Mouse (Mus musculus): ENCODE data around the gene Tmem221. TPM values are rescaled to one million over a fixed set of nuclear protein-coding genes. Genes with fewer than 3 reads are reported as not detected.

Gene Tmem221
- total and polyA plus RNA-seq, 2 experiments from 2014 or later: 0.08 to 0.37 TPM

DNA sequence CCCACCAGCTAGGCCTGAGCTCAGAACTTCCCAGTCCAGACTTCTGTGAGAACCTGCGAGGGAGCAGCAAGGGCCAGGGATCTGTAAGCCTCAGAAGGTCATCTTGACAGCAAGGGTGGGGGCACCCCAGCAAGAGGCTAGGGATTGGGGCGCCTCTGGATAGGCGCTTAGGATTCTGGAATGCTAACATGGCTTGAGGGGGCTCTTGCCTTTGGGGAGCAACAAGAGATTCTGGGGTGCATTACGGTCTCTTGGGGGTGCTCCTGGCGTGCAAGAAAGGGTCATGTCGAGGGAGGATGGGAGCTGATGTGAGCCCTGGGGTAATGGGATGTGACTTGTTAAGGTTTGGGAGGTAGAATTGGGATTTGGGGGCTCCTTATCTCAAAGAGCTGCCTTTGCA lies 10.3 kb upstream of the Tmem221 start:
- DNase-seq (ENCODE audit: low spot score) (no peak), ATAC-seq (ENCODE audit: insufficient read depth, low read depth) (no peak)
- Histone ChIP-seq H3K4me1 (ENCODE audit: control insufficient read depth, insufficient read depth) (peaks cover 29% of the 10 kb centered on the region), H3K4me2 (ENCODE audit: low read depth, low read length) (peak overlapping the region; percentile 66), H3K27ac (ENCODE audit: low read depth) (peak overlapping the region; percentile 94), H3K9me3 (replicated peaks; ENCODE audit: control insufficient read depth, low read length) (no peaks in the 10 kb centered on the region), H3K27me3 (ENCODE audit: control insufficient read depth, insufficient read depth, low read length) (no peaks in the 10 kb centered on the region), H3K36me3 (replicated peaks; ENCODE audit: control insufficient read depth, insufficient read depth, low read length) (no peaks in the 10 kb centered on the region), H3K9ac (replicated peaks; ENCODE audit: low read depth, low read length) (peak overlapping the region; percentile 50), H3K4me3 (ENCODE audit: low read depth, low read length) (peak overlapping the region; percentile 67)
- 33% methylated on average over 6 of the region's 6 CpGs for WGBS
- no peak for TF ChIP-seq CTCF (IDR thresholded peaks at IDR 0.05; ENCODE audit: low read depth)
- TF ChIP-seq EP300 (IDR thresholded peaks at IDR 0.05; ENCODE audit: low read depth): no peak

- DNase-seq (ENCODE audit: low spot score): peak; percentile 77
- Histone ChIP-seq H3K9ac (replicated peaks; ENCODE audit: low read depth, low read length) (peak within 1 kb of the TSS; percentile 50), H3K27me3 (ENCODE audit: control insufficient read depth, insufficient read depth, low read length) (no peaks in the 10 kb centered on the region), H3K27ac (ENCODE audit: low read depth) (peak within 1 kb of the TSS; percentile 94), H3K4me1 (ENCODE audit: control insufficient read depth, insufficient read depth) (peaks cover 29% of the 10 kb centered on the region), H3K36me3 (replicated peaks; ENCODE audit: control insufficient read depth, insufficient read depth, low read length) (no peaks in the 10 kb centered on the region), H3K9me3 (replicated peaks; ENCODE audit: control insufficient read depth, low read length) (no peaks in the 10 kb centered on the region), H3K4me2 (ENCODE audit: low read depth, low read length) (peak within 1 kb of the TSS; percentile 66), H3K4me3 (ENCODE audit: low read depth, low read length) (peak within 1 kb of the TSS; percentile 67)
- TF ChIP-seq CTCF (IDR thresholded peaks at IDR 0.05; ENCODE audit: low read depth): 0 out of 2 replicates have a peak, but pooled peaks have one; percentile 1
- TF ChIP-seq EP300 (IDR thresholded peaks at IDR 0.05; ENCODE audit: low read depth): no peak
- WGBS: 13% methylated on average over 13 of the region's 13 CpGs
- ATAC-seq (ENCODE audit: insufficient read depth, low read depth): peak; percentile 76
These were observed 9.8 kb upstream of the Tmem221 start, which contains the start of gene Slc27a1 for GRCm38 (mm10) chr8:71568387-71568937. Gene Slc27a1, plus strand, starts transcription at chr8:71568882.

GRCm38 (mm10) chr8:71567587-71567986 lies 8.9 kb upstream of the Tmem221 start:
- ATAC-seq (ENCODE audit: insufficient read depth, low read depth) (no peak), DNase-seq (ENCODE audit: low spot score) (no peak)
- H3K9ac ChIP-seq (replicated peaks; ENCODE audit: low read depth, low read length): no peak overlapping the region
- WGBS: 55% methylated on average over 7 of the region's 7 CpGs
- no peak overlapping the region for H3K4me3 ChIP-seq (ENCODE audit: low read depth, low read length)
- peaks cover 2% of the 10 kb centered on the region for H3K27me3 ChIP-seq (ENCODE audit: control insufficient read depth, insufficient read depth, low read length)
- H3K9me3 ChIP-seq (replicated peaks; ENCODE audit: control insufficient read depth, low read length): no peaks in the 10 kb centered on the region
- peak overlapping the region; percentile 94 for H3K27ac ChIP-seq (ENCODE audit: low read depth)
- no peaks in the 10 kb centered on the region for H3K36me3 ChIP-seq (replicated peaks; ENCODE audit: control insufficient read depth, insufficient read depth, low read length)
- no peak for TF ChIP-seq CTCF (IDR thresholded peaks at IDR 0.05; ENCODE audit: low read depth)
- TF ChIP-seq EP300 (IDR thresholded peaks at IDR 0.05; ENCODE audit: low read depth): no peak
- H3K4me2 ChIP-seq (ENCODE audit: low read depth, low read length): no peak overlapping the region
- H3K4me1 ChIP-seq (ENCODE audit: control insufficient read depth, insufficient read depth): peaks cover 21% of the 10 kb centered on the region

- TF ChIP-seq CTCF (IDR thresholded peaks at IDR 0.05; ENCODE audit: low read depth) (no peak), EP300 (IDR thresholded peaks at IDR 0.05; ENCODE audit: low read depth) (no peak)
- H3K36me3 ChIP-seq (replicated peaks; ENCODE audit: control insufficient read depth, insufficient read depth, low read length): no peaks in the 10 kb centered on the region
- H3K9me3 ChIP-seq (replicated peaks; ENCODE audit: control insufficient read depth, low read length): no peaks in the 10 kb centered on the region
- DNase-seq (ENCODE audit: low spot score): no peak
- peaks cover 19% of the 10 kb centered on the region; the same call in 1 of the 2 replicates for H3K4me1 ChIP-seq (ENCODE audit: control insufficient read depth, insufficient read depth)
- H3K27ac ChIP-seq (ENCODE audit: low read depth): peak within 1 kb of the TSS; percentile 94; the same call in 1 of the 2 replicates
- ATAC-seq (ENCODE audit: insufficient read depth, low read depth): no peak
- H3K4me3 ChIP-seq (ENCODE audit: low read depth, low read length): no peak within 1 kb of the TSS
- H3K9ac ChIP-seq (replicated peaks; ENCODE audit: low read depth, low read length): no peak within 1 kb of the TSS
- peaks cover 12% of the 10 kb centered on the region for H3K27me3 ChIP-seq (ENCODE audit: control insufficient read depth, insufficient read depth, low read length)
- WGBS: 70% methylated on average over 3 of the region's 3 CpGs
- H3K4me2 ChIP-seq (ENCODE audit: low read depth, low read length): no peak within 1 kb of the TSS
These were observed 7.8 kb upstream of the Tmem221 start, which contains the start of gene Nxnl1 for GRCm38 (mm10) chr8:71566501-71566900. Gene Nxnl1, minus strand, starts transcription at chr8:71566601.

GRCm38 (mm10) chr8:71563992-71564391 lies 5.3 kb upstream of the Tmem221 start:
- 0 out of 2 replicates have a peak, but pooled peaks have one; percentile 9 for TF ChIP-seq CTCF (IDR thresholded peaks at IDR 0.05; ENCODE audit: low read depth)
- no peak for TF ChIP-seq EP300 (IDR thresholded peaks at IDR 0.05; ENCODE audit: low read depth)
- WGBS: 82% methylated on average over 4 of the region's 4 CpGs
- Histone ChIP-seq H3K27ac (ENCODE audit: low read depth) (no peak overlapping the region), H3K9ac (replicated peaks; ENCODE audit: low read depth, low read length) (no peak overlapping the region), H3K4me3 (ENCODE audit: low read depth, low read length) (no peak overlapping the region), H3K4me1 (ENCODE audit: control insufficient read depth, insufficient read depth) (peaks cover 14% of the 10 kb centered on the region; the same call in 1 of the 2 replicates), H3K27me3 (ENCODE audit: control insufficient read depth, insufficient read depth, low read length) (peaks cover 35% of the 10 kb centered on the region), H3K9me3 (replicated peaks; ENCODE audit: control insufficient read depth, low read length) (no peaks in the 10 kb centered on the region), H3K36me3 (replicated peaks; ENCODE audit: control insufficient read depth, insufficient read depth, low read length) (no peaks in the 10 kb centered on the region), H3K4me2 (ENCODE audit: low read depth, low read length) (no peak overlapping the region)
- ATAC-seq (ENCODE audit: insufficient read depth, low read depth) (no peak), DNase-seq (ENCODE audit: low spot score) (no peak)

All from heart, postnatal 0 days (tissue).